Mouse (Mus musculus): Measurements from ENCODE around the gene Dusp16. TPM values are rescaled to one million over a fixed set of nuclear protein-coding genes. Genes with fewer than 3 reads are reported as not detected.

The Dusp16 gene
- polyA plus RNA-seq, 1 experiment from 2014 or later = 21.1 TPM

DNA sequence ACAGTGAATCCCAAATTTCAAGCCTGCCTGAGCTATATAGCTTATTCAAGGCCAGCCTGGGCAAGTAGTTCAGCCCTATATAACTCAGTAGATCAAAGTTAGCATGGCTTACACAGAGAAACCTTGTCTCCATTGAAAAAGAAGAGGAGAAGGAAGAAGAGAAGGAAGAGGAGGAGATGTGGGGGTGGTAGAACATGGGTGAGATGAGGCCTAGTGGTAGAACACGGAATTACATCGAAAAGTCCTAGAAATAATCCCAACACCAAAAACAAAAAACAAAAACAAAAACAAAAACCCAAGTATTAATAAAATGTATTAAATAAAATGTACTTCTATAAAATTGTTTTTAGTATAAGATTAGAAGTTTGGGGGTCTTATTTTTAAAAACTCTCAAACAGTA lies 12.4 kb downstream of the Dusp16 start:
- Histone ChIP-seq H3K9ac (ENCODE audit: low read depth, low read length) (no peak overlapping the region), H3K4me2 (ENCODE audit: low read depth, low read length) (no peak overlapping the region), H3K27ac (replicated peaks; ENCODE audit: low read depth, low read length) (no peak overlapping the region), H3K27me3 (replicated peaks; ENCODE audit: control insufficient read depth, insufficient read depth, low read length) (no peaks in the 10 kb centered on the region), H3K9me3 (ENCODE audit: control insufficient read depth, low read length) (no peaks in the 10 kb centered on the region), H3K4me1 (ENCODE audit: control insufficient read depth, insufficient read depth, low read length) (no peaks in the 10 kb centered on the region), H3K4me3 (ENCODE audit: low read depth, low read length) (no peak overlapping the region), H3K36me3 (ENCODE audit: control insufficient read depth, insufficient read depth, low read length) (0 out of 2 replicates have a peak, but pooled peaks cover 7% of the 10 kb centered on the region)
- ATAC-seq (ENCODE audit: low read depth) (no peak), DNase-seq (ENCODE audit: low spot score) (no peak)
- WGBS = 69% methylated on average over 2 of the region's 2 CpGs

- H3K4me2 ChIP-seq (ENCODE audit: low read depth, low read length) = no peak overlapping the region
- no peak overlapping the region for H3K4me3 ChIP-seq (ENCODE audit: low read depth, low read length)
- peaks cover 10% of the 10 kb centered on the region for H3K4me1 ChIP-seq (ENCODE audit: control insufficient read depth, insufficient read depth, low read length)
- H3K36me3 ChIP-seq (ENCODE audit: control insufficient read depth, insufficient read depth, low read length) = no peaks in the 10 kb centered on the region
- no peak overlapping the region for H3K9ac ChIP-seq (ENCODE audit: low read depth, low read length)
- DNase-seq (ENCODE audit: low spot score) = peak; percentile 93
- H3K9me3 ChIP-seq (ENCODE audit: control insufficient read depth, low read length) = no peaks in the 10 kb centered on the region
- no peaks in the 10 kb centered on the region for H3K27me3 ChIP-seq (replicated peaks; ENCODE audit: control insufficient read depth, insufficient read depth, low read length)
- ATAC-seq (ENCODE audit: low read depth) = peak; percentile 88
- WGBS = 26% methylated on average over 3 of the region's 3 CpGs
- no peak overlapping the region for H3K27ac ChIP-seq (replicated peaks; ENCODE audit: low read depth, low read length)
These were observed 18.5 kb downstream of the Dusp16 start for GRCm38 (mm10) chr6:134773961-134774360.

GRCm38 (mm10) chr6:134773292-134773893 lies 19.0 kb downstream of the Dusp16 start:
- no peak for ATAC-seq (ENCODE audit: low read depth)
- DNase-seq (ENCODE audit: low spot score) = no peak
- Histone ChIP-seq H3K27ac (replicated peaks; ENCODE audit: low read depth, low read length) (no peak overlapping the region), H3K4me1 (ENCODE audit: control insufficient read depth, insufficient read depth, low read length) (peaks cover 10% of the 10 kb centered on the region), H3K27me3 (replicated peaks; ENCODE audit: control insufficient read depth, insufficient read depth, low read length) (no peaks in the 10 kb centered on the region), H3K9ac (ENCODE audit: low read depth, low read length) (no peak overlapping the region), H3K9me3 (ENCODE audit: control insufficient read depth, low read length) (no peaks in the 10 kb centered on the region), H3K36me3 (ENCODE audit: control insufficient read depth, insufficient read depth, low read length) (no peaks in the 10 kb centered on the region), H3K4me3 (ENCODE audit: low read depth, low read length) (no peak overlapping the region), H3K4me2 (ENCODE audit: low read depth, low read length) (no peak overlapping the region)
- WGBS = 88% methylated on average over 1 of the region's 1 CpGs

DNA sequence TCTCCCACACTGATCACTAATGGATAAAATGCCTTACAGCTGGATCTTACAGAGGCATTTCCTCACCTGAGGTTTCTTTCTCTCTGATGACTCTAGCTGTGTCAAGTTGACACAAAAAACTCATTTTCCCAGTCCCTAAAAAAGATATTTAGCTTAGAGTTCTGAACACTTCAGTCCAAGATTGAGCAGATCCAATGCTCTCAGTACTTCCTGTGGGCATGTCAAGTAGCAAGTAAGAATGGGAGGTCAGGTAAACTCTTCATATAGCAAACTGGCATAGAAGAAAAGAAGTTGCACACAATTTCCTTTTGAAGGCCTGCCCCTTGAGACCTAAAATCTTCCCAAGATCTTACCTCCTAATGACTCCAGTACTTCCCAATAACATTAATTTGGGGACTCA lies 22.1 kb downstream of the Dusp16 start:
- H3K4me1 ChIP-seq (ENCODE audit: control insufficient read depth, insufficient read depth, low read length) = peaks cover 10% of the 10 kb centered on the region
- no peaks in the 10 kb centered on the region for H3K9me3 ChIP-seq (ENCODE audit: control insufficient read depth, low read length)
- no peak overlapping the region for H3K4me2 ChIP-seq (ENCODE audit: low read depth, low read length)
- no peak overlapping the region for H3K4me3 ChIP-seq (ENCODE audit: low read depth, low read length)
- ATAC-seq (ENCODE audit: low read depth) = no peak
- no peak overlapping the region for H3K9ac ChIP-seq (ENCODE audit: low read depth, low read length)
- DNase-seq (ENCODE audit: low spot score) = no peak
- H3K27ac ChIP-seq (replicated peaks; ENCODE audit: low read depth, low read length) = no peak overlapping the region
- H3K36me3 ChIP-seq (ENCODE audit: control insufficient read depth, insufficient read depth, low read length) = no peaks in the 10 kb centered on the region
- H3K27me3 ChIP-seq (replicated peaks; ENCODE audit: control insufficient read depth, insufficient read depth, low read length) = no peaks in the 10 kb centered on the region

DNA sequence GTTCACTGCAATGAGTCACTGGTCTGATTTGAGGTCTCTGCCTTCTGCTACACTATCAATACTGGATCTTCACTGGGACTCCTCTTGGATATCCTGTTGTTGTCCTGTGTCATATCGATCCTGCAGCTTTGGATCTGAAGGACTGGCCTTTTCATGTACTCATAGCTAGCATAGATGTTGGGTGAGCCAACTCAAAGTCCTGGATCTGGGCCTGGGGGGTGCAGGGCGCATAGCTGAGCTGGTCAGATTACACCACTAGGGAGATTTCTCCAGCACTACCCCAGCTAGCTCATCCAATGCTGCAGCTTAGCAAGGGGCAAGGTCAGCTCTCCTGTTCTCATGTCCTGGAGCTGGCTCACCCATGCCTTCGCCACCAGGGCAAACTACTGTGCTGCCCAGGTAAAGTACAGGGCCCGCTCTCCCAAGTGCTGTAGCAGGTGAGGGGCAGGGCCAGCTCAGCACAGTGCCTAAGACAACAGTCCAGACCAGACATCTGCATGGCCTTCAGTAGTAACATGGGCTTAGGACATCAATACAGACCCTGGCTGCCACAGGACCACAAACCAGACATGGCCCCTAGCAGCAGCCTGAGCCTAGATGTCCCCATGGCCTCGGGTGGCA lies 27.9 kb downstream of the Dusp16 start:
- Histone ChIP-seq H3K9me3 (ENCODE audit: control insufficient read depth, low read length) (no peaks in the 10 kb centered on the region), H3K36me3 (ENCODE audit: control insufficient read depth, insufficient read depth, low read length) (no peaks in the 10 kb centered on the region), H3K9ac (ENCODE audit: low read depth, low read length) (no peak overlapping the region), H3K4me3 (ENCODE audit: low read depth, low read length) (no peak overlapping the region), H3K27me3 (replicated peaks; ENCODE audit: control insufficient read depth, insufficient read depth, low read length) (no peaks in the 10 kb centered on the region), H3K4me2 (ENCODE audit: low read depth, low read length) (no peak overlapping the region), H3K4me1 (ENCODE audit: control insufficient read depth, insufficient read depth, low read length) (no peaks in the 10 kb centered on the region), H3K27ac (replicated peaks; ENCODE audit: low read depth, low read length) (no peak overlapping the region)
- no peak for DNase-seq (ENCODE audit: low spot score)
- 82% methylated on average over 5 of the region's 5 CpGs for WGBS
- ATAC-seq (ENCODE audit: low read depth) = no peak

GRCm38 (mm10) chr6:134763436-134763835 lies 29.0 kb downstream of the Dusp16 start:
- H3K9me3 ChIP-seq (ENCODE audit: control insufficient read depth, low read length) = no peaks in the 10 kb centered on the region
- no peak for ATAC-seq (ENCODE audit: low read depth)
- DNase-seq (ENCODE audit: low spot score) = no peak
- no peak overlapping the region for H3K4me2 ChIP-seq (ENCODE audit: low read depth, low read length)
- H3K36me3 ChIP-seq (ENCODE audit: control insufficient read depth, insufficient read depth, low read length) = no peaks in the 10 kb centered on the region
- no peak overlapping the region for H3K4me3 ChIP-seq (ENCODE audit: low read depth, low read length)
- WGBS = 53% methylated on average over 1 of the region's 1 CpGs
- H3K4me1 ChIP-seq (ENCODE audit: control insufficient read depth, insufficient read depth, low read length) = no peaks in the 10 kb centered on the region
- H3K27ac ChIP-seq (replicated peaks; ENCODE audit: low read depth, low read length) = no peak overlapping the region
- H3K27me3 ChIP-seq (replicated peaks; ENCODE audit: control insufficient read depth, insufficient read depth, low read length) = no peaks in the 10 kb centered on the region
- no peak overlapping the region for H3K9ac ChIP-seq (ENCODE audit: low read depth, low read length)

DNA sequence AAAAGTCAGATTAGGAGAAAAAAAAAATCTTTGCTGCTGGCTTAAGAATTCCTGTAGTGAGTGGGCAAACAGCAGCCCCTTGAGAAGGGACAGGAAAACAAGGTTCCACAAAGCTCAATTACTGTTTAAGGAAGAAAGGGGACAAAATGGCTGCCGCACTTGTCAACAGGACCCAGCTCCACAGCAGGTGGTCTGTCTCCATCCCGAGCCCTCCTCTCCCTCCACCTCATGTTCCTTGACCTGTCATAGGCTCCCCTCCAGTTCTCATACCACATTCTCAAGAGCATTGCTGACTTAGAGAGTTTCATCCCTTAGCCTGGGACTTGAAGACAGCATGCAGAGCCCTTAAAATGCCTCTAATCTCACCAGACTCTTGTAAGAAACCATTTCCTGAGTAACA lies 30.6 kb downstream of the Dusp16 start:
- Histone ChIP-seq H3K9me3 (ENCODE audit: control insufficient read depth, low read length) (no peaks in the 10 kb centered on the region), H3K9ac (ENCODE audit: low read depth, low read length) (no peak overlapping the region), H3K27me3 (replicated peaks; ENCODE audit: control insufficient read depth, insufficient read depth, low read length) (no peaks in the 10 kb centered on the region), H3K27ac (replicated peaks; ENCODE audit: low read depth, low read length) (no peak overlapping the region), H3K4me3 (ENCODE audit: low read depth, low read length) (no peak overlapping the region), H3K4me1 (ENCODE audit: control insufficient read depth, insufficient read depth, low read length) (no peaks in the 10 kb centered on the region), H3K36me3 (ENCODE audit: control insufficient read depth, insufficient read depth, low read length) (0 out of 2 replicates have a peak, but pooled peaks cover 5% of the 10 kb centered on the region), H3K4me2 (ENCODE audit: low read depth, low read length) (no peak overlapping the region)
- DNase-seq (ENCODE audit: low spot score) (no peak), ATAC-seq (ENCODE audit: low read depth) (no peak)
- WGBS = 65% methylated on average over 2 of the region's 2 CpGs

DNA sequence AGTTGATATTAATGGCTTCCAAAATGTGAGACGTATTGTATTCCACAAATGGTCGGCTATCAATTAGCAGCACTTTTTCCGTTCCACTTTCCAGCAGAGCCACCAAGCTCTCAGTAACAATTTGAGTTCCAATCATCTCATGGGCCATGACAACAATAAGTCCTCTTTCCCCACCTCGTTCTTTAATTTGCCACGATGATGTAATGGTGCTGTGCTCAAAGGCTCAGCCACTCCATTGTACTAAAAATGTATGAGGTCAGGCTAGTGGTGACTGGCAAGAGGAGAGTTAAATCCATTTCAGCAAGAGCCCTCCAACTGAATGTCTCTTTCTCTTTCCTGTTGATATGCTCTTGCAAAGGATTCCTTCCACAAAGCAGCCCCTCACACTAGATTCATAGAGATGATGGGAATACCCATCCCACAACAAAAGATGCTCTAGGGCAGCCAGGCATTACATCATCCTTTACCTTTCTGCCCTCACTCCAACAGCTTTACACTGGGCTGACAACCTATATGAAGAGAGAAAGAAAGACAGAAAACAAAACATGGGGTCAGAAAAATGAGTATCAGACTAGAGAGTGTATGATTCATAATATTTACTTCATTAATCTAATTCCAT lies 31.4 kb downstream of the Dusp16 start:
- Histone ChIP-seq H3K27ac (replicated peaks; ENCODE audit: low read depth, low read length) (no peak overlapping the region), H3K4me3 (ENCODE audit: low read depth, low read length) (no peak overlapping the region), H3K9ac (ENCODE audit: low read depth, low read length) (no peak overlapping the region), H3K36me3 (ENCODE audit: control insufficient read depth, insufficient read depth, low read length) (0 out of 2 replicates have a peak, but pooled peaks cover 9% of the 10 kb centered on the region), H3K4me2 (ENCODE audit: low read depth, low read length) (no peak overlapping the region), H3K27me3 (replicated peaks; ENCODE audit: control insufficient read depth, insufficient read depth, low read length) (no peaks in the 10 kb centered on the region), H3K9me3 (ENCODE audit: control insufficient read depth, low read length) (no peaks in the 10 kb centered on the region), H3K4me1 (ENCODE audit: control insufficient read depth, insufficient read depth, low read length) (no peaks in the 10 kb centered on the region)
- DNase-seq (ENCODE audit: low spot score) (peak; percentile 43), ATAC-seq (ENCODE audit: low read depth) (peak; percentile 44; the same call in 1 of the 2 replicates)
- 72% methylated on average over 5 of the region's 5 CpGs for WGBS
